In the genomic region with DNA sequence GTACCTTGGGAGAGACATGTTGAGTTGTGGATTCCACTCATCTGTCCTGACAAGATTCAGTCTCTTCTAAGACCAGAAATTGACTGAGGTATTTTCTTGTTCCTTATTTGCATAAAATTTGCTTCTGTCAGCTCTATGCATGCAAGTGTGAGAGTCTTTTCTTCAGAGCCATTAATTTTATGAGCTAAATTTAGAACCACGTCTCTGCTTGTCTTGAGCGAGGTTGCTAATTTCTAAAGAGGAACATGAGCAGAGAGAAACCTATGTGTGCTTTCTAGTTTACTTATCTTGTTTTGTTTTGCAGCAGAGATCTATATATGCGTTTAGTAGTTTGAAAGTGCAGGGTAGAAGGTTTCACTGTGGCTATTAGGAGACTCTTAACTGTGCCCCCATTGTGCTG, we compare ENCODE assay signal across 21 mouse cellular contexts. TPM values are rescaled to one million over a fixed set of nuclear protein-coding genes. Genes with fewer than 3 reads are reported as not detected.
"Had no signal": no experiment of that assay in that cellular context is flagged by ENCODE, and none has a peak within 500 bp of the region (broad histone marks: within the 10 kb centered on the region; RNA-seq: fewer than 3 reads in every experiment).

No protein-coding gene starts in this region.

- H3K4me1 ChIP-seq: lung, embryonic 15.5 days; midbrain, embryonic 13.5 days; midbrain, embryonic 15.5 days; neural tube, embryonic 12.5 days; stomach, embryonic 15.5 days had no signal

- H3K4me3 ChIP-seq: lung, embryonic 15.5 days; megakaryocyte, embryonic 14.5 days; midbrain, embryonic 13.5 days; midbrain, embryonic 15.5 days; neural tube, embryonic 12.5 days; stomach, embryonic 15.5 days had no signal

- H3K27me3 ChIP-seq: lung, embryonic 15.5 days; midbrain, embryonic 13.5 days; midbrain, embryonic 15.5 days; neural tube, embryonic 12.5 days; stomach, embryonic 15.5 days had no signal

- H3K9me3 ChIP-seq: lung, embryonic 15.5 days; megakaryocyte, embryonic 14.5 days; midbrain, embryonic 13.5 days; midbrain, embryonic 15.5 days; neural tube, embryonic 12.5 days; stomach, embryonic 15.5 days had no signal

- H3K4me2 ChIP-seq: lung, embryonic 15.5 days; midbrain, embryonic 11.5 days; midbrain, embryonic 13.5 days; midbrain, embryonic 15.5 days; neural tube, embryonic 12.5 days; stomach, embryonic 15.5 days had no signal

- DNase-seq: lung, adult 2 months; lung, postnatal 14 days; lung, postnatal 36 days; right cerebral cortex, postnatal 14 days; thymus, adult 2 months; thymus, postnatal 25 days; thymus, postnatal 4 days had no signal

- H3K36me3 ChIP-seq: lung, embryonic 15.5 days; midbrain, embryonic 13.5 days; midbrain, embryonic 15.5 days; neural tube, embryonic 12.5 days; stomach, embryonic 15.5 days had no signal

- H3K9ac ChIP-seq: lung, embryonic 15.5 days; midbrain, embryonic 13.5 days; midbrain, embryonic 15.5 days; neural tube, embryonic 12.5 days; stomach, embryonic 15.5 days had no signal

- H3K27ac ChIP-seq: lung, embryonic 15.5 days; macrophage; midbrain, embryonic 13.5 days; midbrain, embryonic 15.5 days; neural tube, embryonic 12.5 days; stomach, embryonic 15.5 days; stomach, postnatal 0 days had no signal

- ATAC-seq: lung, postnatal 0 days; midbrain, embryonic 13.5 days; midbrain, embryonic 15.5 days had no signal

RNA-seq across cellular contexts. Expression of gene Tmem117, which starts 26.6 kb away (rescaled TPM):
- total RNA-seq: megakaryocyte progenitor cell, adult 5-6 weeks; monocyte, adult 5-6 weeks; neutrophil, adult 5-6 weeks had no signal
- polyA plus RNA-seq: spleen, adult 2 months had no signal
